Mouse (Mus musculus) retina, postnatal 1 day (tissue): ENCODE results near the gene Slc25a51.
"Not testable (repeated sequence)": the region's sequence is repeated elsewhere in the genome, so short reads cannot be mapped to it uniquely, and the experiment has no call there.

Source experiments
- DNase-seq: peaks from one replicate; pipeline ENCODE4 v3.0.0-alpha.2; 2012

Slc25a51 gene

DNA sequence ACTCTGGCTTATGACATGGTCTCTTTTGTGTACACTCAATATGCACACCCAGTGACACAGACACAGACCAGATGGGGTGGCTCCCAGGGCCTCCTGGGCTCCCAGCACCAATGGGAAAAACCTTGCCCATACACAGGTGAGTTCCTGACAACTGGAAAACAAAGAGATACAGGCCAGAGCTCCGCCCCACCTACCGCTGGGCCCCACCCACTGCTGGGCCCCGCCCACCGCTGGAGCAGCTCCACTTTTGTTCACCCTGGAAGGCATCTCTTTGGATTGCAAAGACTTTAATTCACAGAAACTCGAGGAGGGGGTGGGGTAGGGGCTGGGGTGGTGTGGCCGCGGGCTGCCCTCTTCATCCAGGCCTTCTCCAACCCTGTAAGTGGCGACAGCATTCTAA, 14.8 kb upstream of the Slc25a51 start:
- DNase-seq = no peak

DNA sequence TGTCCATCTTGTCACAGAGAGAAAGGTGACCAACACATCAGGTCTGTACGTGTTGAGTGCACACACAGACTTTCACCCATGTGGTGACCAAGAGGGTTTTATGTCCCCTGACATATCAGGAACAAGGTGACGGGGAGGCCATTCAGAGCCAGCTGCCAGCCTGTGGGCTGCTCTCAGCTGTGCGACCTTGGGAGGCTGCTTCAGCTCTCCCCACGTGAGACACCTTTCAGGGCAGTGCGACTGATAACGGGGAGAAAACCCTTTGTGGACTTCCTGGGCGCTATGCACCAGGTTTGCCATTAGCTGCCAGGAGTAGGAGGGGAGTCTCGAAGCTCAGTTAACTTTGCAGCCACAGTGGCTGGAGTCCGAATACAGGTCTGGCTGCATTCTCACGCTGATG, 14.1 kb upstream of the Slc25a51 start:
- no peak for DNase-seq

DNA sequence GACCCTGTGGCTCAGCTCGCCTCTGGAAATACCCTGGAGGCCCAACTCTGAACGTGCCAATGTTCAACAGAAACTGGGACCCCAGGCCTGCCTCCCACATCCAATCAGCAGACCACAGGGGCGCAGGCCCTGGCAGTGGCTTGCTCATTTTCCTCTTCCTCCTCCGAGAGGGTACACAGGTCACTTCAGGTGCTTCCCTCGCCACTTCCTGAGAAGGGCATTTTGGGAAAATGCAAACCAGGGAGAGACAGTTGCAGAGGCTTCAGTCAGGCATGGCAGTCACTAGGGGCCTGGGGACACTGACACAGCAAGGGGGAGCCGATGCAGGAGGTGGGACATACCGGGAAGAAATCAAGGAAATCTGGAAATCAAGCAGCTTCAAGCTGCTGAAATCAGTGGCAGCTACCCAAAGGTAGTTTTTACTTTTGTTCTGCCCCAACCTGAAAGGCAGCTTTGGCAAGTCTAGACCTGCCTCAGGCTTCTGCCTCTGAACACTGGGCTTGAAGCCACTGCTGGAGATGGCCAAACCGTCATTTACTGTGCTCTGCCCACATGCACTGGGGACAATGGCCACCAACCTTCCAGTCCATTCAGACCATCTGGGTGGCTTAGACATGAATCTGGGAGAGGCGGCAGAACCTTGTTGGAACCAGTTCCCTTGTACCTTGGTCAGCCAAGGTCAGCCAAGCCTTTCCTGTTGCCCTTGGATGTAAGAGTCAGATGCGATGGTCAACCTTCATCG, 13.1 kb upstream of the Slc25a51 start:
- DNase-seq = no peak

DNA sequence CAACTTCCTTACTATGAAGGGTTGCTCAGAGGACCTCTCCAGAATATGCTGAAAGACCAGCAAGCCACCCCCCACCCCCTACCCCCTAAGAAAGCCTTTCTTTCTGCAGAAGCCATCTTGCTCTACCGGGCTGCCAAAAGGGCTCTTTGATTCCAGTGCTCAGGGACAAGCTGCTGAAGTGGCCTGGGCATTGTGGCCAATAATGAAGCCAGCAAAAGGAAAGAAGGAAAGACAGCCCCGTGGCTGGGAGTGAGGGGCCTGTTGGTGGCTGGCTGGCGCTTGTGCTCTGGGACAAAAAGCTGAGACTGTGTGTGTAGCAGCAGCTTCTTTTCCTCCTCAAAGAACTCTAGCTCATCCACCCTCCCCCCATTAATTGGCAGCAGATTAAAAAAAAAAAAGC, 12.2 kb upstream of the Slc25a51 start:
- DNase-seq = no peak

DNA sequence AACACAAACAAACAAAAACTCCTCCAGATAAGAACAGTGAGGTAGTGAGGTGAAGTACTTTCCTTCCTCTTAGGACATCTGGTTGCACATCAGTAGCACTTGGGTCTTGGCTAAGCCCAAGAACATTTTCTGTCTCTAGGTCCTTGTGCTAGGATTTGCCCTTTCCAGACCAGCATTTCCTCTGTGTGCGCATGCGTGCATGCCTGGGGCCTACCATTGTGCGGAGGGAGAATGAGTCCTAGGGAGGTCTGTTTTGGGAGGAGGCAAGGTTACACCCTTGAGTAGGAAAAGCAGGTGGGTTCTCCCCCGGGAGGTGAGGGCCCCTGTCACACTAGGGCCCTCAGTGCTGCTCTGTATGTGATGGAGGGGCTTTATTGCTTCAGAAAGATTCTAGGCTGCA, 10.5 kb upstream of the Slc25a51 start:
- no peak for DNase-seq

DNA sequence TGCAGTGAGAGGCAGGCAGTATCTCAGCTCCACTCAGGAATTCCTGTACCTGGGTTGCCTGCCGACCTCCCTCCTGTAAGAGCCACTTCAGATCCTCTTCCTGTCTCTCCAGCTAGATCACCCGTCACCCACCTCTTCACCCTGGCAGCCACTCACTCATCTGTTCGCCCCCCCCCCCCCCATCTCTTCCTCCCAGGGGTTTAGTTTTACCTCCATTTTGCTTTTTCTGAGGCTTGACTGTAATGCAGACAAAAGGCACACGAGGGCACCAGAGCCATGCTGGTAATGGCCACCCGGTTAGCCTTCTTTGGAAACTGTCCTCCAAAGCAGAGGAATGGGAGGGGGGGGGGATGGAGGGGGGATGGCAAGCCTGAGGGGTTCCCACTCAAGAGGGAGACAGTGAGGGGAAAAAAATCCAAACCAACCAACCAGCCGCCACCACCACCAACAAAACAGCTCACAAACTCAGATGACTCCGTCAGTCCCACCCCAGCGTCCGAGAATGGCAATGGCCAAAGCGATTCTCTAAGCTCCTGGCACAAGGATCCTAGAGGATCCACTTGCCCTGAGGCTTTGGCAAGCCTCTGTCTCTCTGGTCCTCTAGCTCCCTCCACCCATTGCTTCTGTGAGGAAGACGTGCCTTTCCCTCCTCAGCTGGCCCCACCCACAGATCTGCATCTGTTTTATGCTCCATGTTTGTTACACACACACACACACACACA, 9.8 kb upstream of the Slc25a51 start:
- peak; percentile 87 for DNase-seq

DNA sequence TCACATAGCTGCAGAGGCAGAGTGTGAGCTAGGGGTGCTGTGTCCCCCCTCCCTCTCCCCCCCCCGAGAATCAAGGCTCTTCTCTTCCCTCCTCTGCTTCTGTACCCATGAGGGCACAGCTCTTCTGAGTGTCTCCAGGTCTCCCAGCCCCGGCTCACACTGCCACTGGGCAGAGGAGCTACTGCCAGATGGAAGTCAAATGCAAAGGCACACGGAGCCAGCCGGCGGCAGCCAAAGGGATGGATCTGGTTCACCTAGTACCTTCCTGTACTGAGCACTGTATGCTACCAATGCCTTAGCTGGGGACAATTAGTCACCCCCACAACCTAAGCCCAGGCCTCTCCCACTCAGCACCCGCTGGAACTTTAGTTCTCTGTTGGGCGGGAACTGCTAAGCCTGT, 7.7 kb upstream of the Slc25a51 start:
- DNase-seq = no peak

DNA sequence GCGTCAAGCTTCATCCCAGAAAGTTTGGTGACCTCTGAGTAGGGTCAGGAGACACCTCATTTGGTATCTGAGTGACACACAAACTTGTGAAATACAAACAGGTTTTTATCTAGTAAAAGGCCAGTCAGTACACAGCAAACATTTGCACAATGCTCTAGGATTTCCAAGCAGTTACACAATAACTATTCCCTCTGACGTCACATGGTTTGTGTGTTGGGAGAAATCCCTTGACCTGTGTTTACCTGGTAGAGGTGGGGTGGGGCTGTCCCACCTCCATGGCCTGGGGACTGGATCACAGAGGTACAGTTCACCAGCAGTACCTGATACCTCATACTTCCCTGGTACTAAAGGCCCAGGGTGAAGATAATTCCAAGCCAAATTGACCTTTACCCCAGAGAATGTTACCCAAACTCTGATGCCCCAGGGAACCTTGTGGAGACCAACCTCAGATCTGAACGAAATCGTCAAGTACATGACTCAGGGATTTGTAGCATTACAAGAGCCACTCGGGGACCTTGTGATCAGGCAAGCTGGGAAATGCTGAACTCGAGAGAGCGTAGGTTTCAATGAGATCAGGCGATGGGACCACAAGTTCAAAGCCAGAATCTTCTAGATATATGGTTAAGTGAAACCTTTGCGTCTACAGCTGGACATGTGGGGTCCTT, 5.2 kb upstream of the Slc25a51 start:
- no peak for DNase-seq

DNA sequence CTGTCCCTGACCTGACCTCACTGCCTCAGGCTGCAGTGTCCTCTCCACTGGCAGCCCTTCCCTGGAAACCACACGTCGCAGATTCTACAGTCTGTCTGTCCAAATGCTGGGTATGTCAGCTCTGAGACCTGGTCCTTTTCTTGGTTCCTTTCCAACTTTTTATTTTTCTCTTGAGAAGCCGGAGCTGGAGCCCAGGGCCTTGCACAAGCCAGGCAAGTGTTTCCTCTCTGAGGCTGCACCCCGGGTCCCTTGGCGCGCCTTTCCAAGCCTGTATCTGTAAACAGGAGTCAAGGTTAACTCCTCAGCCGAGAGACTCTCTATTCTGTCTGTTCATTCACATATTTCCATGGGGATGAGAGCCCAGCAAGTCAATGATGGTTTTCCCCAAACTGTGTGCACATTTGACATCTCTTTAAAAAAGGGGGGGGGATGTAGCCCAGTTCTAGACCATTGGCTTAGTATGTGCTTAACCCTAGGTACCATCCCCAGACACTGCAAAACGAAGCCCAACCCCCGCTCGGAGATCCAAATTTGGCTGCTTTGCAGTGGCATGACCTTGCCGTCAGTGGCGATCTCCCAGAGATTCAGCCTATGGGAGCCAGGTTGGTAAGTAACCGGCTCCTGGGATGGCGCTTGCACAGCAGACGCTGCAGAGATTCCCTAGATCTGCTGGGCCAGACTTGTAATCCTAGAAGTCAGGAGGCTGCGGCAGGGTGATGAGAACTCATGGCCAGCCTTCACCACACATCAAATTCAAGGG, 4.0 kb upstream of the Slc25a51 start:
- DNase-seq = no peak

DNA sequence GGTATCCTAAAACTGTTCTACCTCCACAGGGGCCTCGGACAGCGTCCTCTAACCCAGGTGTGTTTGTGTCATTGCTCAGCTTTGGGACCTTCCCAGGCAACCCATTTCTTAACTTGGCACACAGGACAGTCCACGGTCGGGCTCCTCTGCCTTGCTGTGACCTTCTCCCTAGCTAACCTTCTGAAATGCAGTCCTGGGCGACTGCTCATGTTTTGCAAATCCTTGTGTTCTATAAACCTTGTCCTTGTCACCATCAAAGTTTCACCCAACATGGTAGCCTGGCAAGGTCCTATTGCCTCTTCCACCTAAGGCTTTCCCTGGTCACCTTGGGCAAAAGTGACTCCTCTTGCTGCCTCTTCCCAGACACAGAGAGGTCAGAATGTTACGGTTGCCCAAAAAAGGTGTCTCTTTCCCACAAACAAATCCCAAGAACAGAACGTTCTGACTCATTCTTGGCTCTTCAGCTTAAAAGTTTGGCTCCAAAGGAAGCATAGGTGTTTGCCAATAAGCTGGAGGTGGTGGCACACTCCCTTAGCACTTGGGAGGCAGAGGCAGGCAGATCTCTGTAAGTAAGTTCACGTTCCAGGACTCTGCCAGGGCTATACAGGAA, 2.7 kb upstream of the Slc25a51 start:
- DNase-seq = no peak

DNA sequence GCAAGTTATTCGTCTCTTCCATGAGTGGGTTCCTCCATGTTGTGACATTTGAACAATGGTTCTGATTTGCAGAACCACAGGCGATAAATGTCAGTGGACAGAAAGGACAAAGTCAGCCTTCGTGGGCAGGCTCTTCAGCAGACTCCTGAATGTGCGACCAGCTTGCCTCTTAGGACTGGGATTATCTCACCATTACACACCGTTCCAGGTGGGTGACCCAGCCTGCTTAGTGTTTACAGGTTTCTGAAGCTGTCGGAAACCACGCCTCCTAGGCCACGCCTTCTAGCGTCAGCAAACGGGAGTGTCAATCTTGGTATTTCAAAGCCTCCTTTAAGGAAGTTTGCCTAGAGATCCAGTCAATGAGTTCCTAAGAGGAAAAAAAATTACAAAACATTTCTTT, 704 bp upstream of the Slc25a51 start:
- peak; percentile 69 for DNase-seq

DNA sequence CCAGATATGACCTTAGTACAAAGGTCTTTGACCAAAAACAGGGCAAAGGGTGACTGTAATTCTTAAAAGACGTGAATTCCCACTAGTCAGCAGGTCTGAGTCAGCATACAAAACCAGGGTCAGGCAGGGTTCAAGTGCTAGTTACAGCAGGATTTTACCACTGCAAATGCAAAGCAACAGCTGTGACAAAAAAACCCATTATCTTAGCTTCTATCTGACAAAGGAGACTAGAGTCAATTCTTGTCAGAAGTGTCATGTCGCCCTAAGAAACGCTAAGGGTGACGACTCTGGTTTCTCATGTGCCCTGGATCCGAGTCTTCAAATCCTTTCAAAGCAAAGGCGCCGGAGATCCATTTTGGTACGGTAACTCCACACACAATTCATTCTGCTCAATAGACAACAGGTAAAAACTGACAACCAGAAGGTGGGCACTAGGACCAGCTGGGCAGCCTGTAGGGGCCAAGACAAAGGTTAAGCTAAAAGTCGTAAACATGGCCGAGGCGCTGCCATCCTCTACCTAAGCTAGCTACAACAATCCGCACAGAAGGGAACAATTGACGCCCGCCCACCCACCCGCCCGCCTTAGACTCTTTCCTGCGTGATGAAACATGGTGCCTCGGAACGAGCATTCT, 747 bp downstream of the Slc25a51 start:
- DNase-seq = peak; percentile 47

DNA sequence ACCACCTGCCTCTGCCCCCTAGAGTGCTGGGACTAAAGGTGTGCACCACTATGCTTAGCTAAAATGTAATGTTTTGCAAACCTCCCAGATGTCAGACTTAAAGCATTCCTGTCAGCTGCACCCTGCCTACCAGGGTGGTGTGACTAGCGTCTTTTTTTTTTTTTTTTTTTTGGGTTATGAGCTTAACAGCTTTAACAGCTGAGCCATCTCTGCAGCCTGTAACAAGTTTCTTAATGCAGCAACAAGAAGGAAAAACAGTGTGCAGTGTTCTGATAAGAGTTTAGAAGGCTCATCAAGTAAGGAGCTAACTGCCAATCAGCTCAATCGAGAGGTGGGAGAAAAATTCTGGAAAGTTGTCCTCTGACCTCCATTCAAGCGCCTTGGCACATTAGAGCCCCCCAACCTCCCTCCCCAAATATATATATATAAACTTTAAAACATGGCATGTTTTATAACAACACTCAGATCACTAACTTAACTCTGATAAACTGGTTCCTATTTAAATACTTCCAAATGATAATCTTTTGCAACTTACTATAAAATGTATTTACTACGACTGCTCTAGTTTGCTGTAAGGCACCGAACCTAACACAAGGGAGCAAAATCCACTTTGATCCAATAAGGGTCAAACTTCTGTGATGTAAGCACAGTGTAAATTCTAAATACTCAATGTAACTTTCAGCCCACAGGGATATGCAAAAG, 1.4 kb downstream of the Slc25a51 start:
- DNase-seq = no peak

DNA sequence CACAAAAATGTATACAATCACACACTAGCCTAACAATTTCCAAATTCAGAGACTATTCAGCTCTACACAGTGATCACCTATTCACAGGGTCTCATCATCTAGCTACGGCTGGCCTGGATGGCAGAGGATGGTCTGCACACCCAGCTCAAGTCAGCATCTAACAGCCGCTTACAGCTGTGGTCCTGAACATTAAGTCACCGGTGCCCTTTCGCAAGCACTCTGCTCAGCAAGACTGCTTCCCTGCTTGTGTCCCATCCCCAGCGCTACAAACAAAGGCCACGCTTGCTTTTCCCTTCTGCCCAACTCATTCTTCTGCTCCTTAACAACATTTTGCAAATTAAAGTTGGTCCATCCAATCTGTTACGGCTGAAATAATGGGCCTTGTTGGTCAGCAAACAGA, 2.2 kb downstream of the Slc25a51 start:
- no peak for DNase-seq

DNA sequence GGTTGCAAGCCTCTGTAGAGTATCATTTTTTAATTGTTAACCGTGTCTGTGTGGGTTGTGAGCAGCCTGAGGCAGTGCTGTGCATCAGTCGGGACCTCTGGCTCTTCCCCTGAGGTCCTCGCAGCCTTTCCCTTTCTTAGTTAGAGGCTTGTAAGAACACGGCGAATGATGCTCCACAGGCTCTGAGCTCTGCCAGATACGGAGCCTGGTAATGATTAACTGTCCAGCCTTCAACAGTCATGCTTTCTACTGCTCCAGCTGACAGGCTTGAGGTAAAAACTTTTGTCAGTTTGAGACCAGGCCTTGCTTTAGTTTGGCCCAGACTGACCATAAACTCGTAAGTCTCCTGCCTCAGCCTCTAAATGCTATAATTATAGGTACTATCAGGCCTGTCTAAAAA, 3.3 kb downstream of the Slc25a51 start:
- DNase-seq = no peak

DNA sequence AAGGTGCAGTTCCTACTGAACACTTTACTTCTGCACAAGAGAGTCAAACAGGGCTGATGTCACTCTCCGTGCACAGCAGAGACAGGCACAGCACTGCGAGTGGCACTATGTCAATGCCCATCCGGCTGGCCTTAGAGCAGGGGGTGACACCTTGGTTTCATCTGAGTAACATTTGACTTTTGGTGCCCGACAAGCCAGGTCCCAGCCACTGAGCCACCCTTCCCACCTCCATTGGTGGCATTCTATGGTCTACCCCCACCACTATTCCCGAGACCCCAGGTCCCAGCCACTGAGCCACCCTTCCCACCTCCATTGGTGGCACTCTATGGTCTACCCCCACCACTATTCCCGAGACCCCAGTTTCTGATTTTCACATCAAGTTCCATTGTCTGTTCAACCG, 4.5 kb downstream of the Slc25a51 start:
- no peak for DNase-seq

DNA sequence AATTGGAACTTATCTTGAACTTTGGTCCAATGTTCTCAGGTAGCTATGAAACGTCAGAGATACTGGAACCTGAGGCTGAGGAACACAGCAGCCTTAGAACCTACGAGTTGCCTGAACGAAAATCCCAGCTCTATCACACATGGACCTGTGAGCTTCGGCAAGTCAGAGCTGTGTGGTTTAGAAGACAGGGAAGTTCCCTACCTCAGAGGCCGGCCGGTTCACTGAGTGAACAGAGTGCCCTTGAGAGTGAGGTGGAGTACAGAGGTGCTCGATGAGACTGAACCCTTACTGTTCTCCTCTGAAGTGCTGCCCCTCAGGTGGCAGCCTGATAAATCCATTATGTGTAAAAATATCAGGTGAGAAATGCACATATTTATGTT, 5.1 kb downstream of the Slc25a51 start:
- no peak for DNase-seq

DNA sequence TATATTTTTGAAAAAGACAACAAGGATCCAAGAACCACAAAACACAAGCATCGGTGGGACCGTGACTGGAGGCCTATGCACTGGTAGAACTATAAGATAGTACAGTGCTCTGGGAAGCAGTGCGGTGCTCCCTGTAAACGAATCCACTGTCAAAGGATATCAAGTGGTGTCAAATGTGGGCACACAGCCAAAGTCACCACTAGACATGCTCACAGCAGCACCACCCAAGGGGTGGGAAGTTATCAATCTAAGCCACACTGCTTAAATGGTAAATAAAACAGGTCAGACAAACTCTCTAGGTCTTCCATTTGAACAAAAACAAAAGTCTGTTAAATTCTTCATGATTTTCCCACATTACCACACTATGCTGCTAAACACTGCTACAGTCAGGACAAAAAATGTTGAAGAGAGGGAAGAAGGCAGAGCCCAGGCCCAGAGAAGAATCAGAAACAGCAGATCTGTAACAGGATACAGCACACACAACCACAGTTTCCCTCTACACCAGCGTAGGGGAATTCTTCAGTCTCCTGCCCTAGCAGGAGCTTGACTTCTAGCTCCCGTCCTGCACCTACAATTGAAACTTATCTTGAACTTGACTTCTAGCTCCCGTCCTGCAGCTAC, 5.6 kb downstream of the Slc25a51 start:
- DNase-seq = no peak

DNA sequence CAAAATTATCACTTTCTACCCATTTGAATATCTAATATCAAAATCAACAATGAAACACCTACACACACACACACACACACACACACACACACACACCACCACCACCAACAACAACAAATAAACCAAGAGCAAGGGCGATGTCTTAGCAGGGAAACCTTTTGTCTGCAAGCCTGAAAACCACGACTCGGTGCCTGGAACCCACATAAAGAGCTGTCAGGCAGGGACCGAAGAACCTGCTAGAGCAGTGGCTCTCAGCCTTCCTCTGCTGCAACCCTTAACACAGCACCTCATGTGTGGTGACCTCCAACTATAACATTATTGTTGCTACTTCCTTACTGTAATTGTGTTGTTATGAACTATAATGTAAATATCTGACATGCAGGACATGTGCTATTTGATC, 6.3 kb downstream of the Slc25a51 start:
- no peak for DNase-seq

DNA sequence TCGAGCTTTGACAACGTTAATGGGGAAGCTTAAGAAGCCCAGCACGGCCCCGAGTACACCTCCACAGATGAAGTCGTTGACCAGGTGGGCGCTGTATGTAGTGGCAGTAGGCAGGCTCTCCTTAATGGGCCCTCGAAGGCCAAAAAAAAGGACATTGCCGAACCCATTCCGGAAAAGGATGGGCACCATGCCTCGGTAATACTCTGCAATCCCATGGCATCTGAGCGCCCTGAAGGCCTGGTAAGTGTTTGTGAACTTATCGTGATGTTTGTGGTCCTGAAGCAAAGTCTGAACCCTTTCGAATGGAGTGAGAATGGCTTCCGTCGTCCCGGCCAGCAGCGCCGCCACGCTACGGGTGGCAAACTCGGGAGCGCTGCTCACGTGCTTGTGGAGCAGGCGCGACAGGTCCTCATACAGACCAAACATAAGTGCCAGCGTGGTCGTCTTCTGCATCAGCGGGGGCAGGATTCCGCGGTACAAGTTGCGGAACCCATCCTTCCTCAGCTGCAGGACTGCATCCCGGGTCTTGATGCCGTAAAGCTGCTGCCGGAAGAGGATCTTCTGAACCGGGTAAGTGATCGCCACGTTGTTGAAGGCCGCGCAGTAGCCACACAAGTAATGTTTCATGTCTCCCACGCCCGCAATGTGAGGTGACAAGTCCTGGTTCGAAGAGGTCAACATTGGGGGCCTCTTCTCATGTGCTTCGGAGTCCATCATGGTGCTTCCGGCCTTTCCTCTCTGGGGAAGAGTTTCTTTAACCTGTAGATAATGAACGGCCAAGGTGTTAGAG, 8.9 kb downstream of the Slc25a51 start:
- no peak for DNase-seq

DNA sequence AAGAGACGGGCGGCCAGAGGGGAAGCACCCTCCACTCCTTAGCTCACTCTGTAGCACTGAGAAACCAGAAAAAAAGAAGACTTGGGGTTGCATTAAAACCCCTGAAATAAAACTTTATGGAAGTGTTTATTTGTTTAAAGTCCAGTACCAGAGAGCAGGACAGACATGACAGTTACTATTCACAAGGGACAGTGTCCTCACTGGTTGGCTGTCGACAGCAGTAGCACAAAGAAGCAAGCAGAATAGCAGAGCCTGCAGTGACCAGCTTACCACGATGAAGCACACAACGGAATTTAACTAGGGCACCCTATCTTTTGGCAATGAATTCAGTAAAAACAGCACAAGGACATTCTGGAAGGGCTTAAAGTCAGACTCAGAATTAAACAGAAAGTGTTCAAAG, 10.3 kb downstream of the Slc25a51 start:
- not testable (repeated sequence) for DNase-seq
